Mouse (Mus musculus) spleen, adult 2 months (tissue): ENCODE data around the gene Asxl1. TPM values are rescaled to one million over a fixed set of nuclear protein-coding genes. Genes with fewer than 3 reads are reported as not detected.

Source experiments
- DNase-seq, 2 experiments: peaks; one replicate each; pipeline versions ENCODE4 v3.0.0 to v3.0.0-alpha.2; 2012 to 2021; ENCODE audit warnings: low spot score in 2 of 2, low read depth in 1 of 2
- H3K27ac ChIP-seq: fragments of 200-500 bp; 2 replicates; pipeline ENCODE4 v1.5.1; 2012; ENCODE audit warnings: low read length, inconsistent platforms; ENCODE audit not compliant: insufficient read depth
- H3K27me3 ChIP-seq: fragments of 200-500 bp; 2 replicates; pipeline ENCODE4 v1.6.1; 2012; ENCODE audit warnings: mild to moderate bottlenecking, moderate library complexity, low read length, inconsistent platforms; ENCODE audit not compliant: control insufficient read depth, insufficient read depth
- H3K36me3 ChIP-seq: fragments of 200-500 bp; 2 replicates; pipeline ENCODE4 v1.6.1; 2012; ENCODE audit warnings: mild to moderate bottlenecking, low read length, inconsistent platforms; ENCODE audit not compliant: control insufficient read depth, insufficient read depth
- H3K4me1 ChIP-seq: fragments of 200-500 bp; 2 replicates; pipeline ENCODE4 v1.6.1; 2011; ENCODE audit warnings: inconsistent platforms; ENCODE audit not compliant: control insufficient read depth, insufficient read depth, insufficient read length
- H3K4me3 ChIP-seq: fragments of 200-500 bp; 2 replicates; pipeline ENCODE4 v1.5.1; 2011; ENCODE audit warnings: mild to moderate bottlenecking, inconsistent platforms; ENCODE audit not compliant: insufficient read depth, insufficient read length; ENCODE audit errors: extremely low read depth
- CTCF ChIP-seq: fragments of 200-500 bp; IDR thresholded peaks from 2 replicates; pipeline ENCODE4 v1.5.1; 2011; ENCODE audit warnings: mild to moderate bottlenecking, inconsistent platforms; ENCODE audit not compliant: insufficient read depth, insufficient read length, insufficient replicate concordance; ENCODE audit errors: extremely low read depth
- POLR2A ChIP-seq: fragments of 200-500 bp; IDR thresholded peaks from 2 replicates; pipeline ENCODE4 v1.6.1; 2011; ENCODE audit warnings: low read depth, low read length, inconsistent platforms
- WGBS: fragments of 180-500 bp; shearing (Covaris S2); methylation state at CpG from one replicate; pipeline ENCODE4 v1.1.7; 2018; 5-methylcytosine and 5-hydroxymethylcytosine counted together
- polyA plus RNA-seq: library from polyadenylated mRNA; depleted of rRNA; stranded (reverse); fragments of >200 nt; gene quantifications from 2 replicates; pipeline ENCODE4 v1.2.3, GENCODE M21; 2012

The Asxl1 gene
- polyA plus RNA-seq, 1 experiment, result 9.9 TPM

DNA sequence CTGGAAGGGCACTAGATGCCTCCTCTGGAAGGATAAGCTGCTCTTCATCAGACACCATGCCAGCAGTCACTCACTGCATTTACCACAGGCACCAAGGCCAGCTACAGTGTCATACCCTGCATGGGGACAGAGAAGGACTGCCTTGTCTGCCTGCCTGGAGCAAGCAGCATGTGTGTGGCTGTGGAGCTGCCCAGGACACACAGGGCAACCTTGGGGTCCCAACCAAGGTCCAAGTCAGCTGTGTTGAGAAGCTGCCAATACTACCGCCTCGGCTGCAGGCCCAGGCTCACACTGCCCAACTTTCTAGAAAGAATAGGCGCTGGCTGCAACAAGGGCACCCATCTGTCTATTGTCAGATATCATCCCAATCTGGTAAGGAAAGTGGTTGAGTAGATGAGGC lies 77.5 kb downstream of the Asxl1 start:
- no peak overlapping the region for H3K27ac ChIP-seq
- WGBS, result 94% methylated on average over 3 of the region's 3 CpGs
- no peaks in the 10 kb centered on the region for H3K27me3 ChIP-seq
- no peaks in the 10 kb centered on the region for H3K36me3 ChIP-seq
- H3K4me3 ChIP-seq, result no peak overlapping the region
- DNase-seq, result no peak
- TF ChIP-seq POLR2A, result no peak
- no peak for TF ChIP-seq CTCF
- H3K4me1 ChIP-seq, result no peaks in the 10 kb centered on the region

DNA sequence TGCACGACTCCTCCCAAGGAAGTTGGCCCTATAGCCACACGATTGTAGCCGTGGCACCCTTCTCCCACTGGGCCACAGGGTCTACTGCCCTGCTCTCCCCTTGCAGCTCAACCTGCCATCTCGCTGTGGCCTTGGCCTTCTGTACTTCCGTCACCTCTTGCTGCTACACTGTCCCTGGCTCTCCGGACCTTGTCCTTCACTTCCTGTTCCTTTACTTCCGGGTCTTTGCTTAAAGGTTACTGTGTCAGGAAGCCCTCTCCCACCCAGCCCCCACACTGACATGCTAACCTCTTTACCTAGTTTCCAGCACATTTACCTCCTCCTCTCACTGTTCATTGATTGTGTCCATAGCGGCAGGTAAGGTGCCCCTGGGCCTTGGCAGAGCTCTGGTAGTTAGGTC lies 78.9 kb downstream of the Asxl1 start:
- 70% methylated on average over 8 of the region's 8 CpGs for WGBS
- Histone ChIP-seq H3K4me1 (no peaks in the 10 kb centered on the region), H3K27me3 (no peaks in the 10 kb centered on the region), H3K27ac (no peak overlapping the region), H3K4me3 (no peak overlapping the region), H3K36me3 (no peaks in the 10 kb centered on the region)
- no peak for DNase-seq
- TF ChIP-seq POLR2A (no peak), CTCF (no peak)

DNA sequence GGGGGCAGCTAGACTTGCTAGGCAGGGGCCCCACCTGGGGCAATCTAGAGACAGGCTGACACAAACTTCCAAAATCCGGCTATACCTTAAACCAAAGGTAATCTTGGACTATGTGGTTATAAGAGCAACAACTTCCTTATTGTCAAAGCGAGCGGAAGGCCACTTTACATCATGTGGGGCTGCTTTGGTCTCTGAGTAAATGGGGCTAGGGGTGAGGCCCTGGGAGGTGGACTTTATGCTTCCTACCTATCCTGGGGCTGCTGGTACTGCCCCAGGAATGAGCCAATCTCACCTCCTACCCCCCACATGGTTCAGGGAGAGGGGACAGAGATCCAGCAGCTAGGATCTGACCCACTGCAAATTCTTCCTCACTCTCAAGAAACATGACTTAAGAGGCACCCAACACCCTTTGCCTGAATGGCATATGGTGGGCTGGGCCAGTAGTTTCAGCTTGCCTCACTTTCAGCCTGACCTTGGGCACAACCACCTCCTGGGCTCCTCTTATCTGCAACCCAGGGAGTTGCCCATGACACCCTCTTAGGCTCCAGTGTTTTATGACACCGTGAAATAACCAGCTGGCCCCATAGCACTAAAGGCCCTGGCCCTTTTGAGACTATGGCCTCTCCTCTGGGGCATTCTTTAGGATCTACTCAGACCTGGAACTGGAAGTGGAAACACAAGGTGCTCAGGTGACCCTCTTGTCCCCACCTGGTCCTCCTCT lies 79.7 kb downstream of the Asxl1 start:
- Histone ChIP-seq H3K27me3 (no peaks in the 10 kb centered on the region), H3K36me3 (no peaks in the 10 kb centered on the region), H3K4me1 (no peaks in the 10 kb centered on the region), H3K27ac (no peak overlapping the region), H3K4me3 (no peak overlapping the region)
- DNase-seq, result no peak
- 91% methylated on average over 4 of the region's 4 CpGs for WGBS
- TF ChIP-seq POLR2A, result no peak
- TF ChIP-seq CTCF, result no peak

DNA sequence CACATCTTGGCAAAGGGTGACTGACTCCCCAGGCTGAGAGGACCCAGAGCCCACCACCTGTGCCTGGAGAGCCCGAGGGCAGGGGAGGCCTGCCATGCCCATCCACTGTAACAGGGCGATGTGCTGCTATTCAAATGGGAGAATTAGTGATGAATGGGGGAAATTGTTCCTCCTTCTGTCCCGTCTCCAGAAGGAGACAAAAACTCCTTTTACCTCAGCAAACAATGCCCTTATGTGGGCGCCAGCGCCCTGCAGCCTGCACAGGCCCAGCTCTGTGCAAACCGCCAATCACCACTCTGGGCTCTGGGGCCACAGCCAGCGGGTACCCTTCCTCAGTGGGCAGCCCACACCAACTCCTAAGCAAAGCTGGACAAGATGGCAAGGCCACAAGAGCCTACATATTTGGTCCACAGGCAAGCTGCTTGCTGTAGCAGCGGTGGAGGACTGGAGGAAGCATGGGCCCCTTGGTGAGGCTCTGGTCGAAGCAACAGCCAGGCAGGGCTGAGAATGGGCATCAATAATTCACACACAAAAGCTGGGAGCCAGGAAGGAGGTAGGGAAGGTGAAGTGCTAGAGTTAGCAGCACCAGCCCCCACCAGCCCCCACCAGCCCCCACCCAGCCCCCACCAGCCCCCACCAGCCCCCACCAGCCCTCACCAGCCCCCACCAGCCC lies 80.5 kb downstream of the Asxl1 start:
- H3K36me3 ChIP-seq, result no peaks in the 10 kb centered on the region
- no peaks in the 10 kb centered on the region for H3K4me1 ChIP-seq
- no peaks in the 10 kb centered on the region for H3K27me3 ChIP-seq
- 95% methylated on average over 9 of the region's 9 CpGs for WGBS
- no peak for DNase-seq
- H3K4me3 ChIP-seq, result no peak overlapping the region
- no peak overlapping the region for H3K27ac ChIP-seq
- no peak for TF ChIP-seq CTCF
- no peak for TF ChIP-seq POLR2A

DNA sequence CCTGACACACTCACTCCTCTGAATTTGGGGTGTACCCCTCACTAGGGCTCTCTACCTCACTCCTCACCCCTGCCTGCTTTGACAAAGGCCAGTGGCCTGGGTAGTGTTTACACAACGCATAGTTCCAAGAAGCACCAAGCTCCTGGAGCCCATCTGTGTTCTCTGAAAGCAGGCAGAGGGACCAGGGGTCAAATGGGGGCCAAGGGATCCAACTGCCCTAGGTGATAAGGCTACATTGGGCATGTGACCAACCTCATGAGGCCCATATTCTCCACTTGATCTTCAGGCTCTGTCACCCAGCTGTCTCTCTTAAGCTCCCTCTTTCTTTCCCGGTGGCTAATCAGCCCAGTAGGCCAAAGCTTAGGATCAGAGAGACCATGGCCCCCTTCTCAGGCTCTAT lies 81.3 kb downstream of the Asxl1 start:
- no peak for DNase-seq
- TF ChIP-seq POLR2A, result no peak
- no peak for TF ChIP-seq CTCF
- no peaks in the 10 kb centered on the region for H3K27me3 ChIP-seq
- no peaks in the 10 kb centered on the region for H3K4me1 ChIP-seq
- 84% methylated on average over 2 of the region's 2 CpGs for WGBS
- no peak overlapping the region for H3K4me3 ChIP-seq
- H3K36me3 ChIP-seq, result no peaks in the 10 kb centered on the region
- no peak overlapping the region for H3K27ac ChIP-seq

DNA sequence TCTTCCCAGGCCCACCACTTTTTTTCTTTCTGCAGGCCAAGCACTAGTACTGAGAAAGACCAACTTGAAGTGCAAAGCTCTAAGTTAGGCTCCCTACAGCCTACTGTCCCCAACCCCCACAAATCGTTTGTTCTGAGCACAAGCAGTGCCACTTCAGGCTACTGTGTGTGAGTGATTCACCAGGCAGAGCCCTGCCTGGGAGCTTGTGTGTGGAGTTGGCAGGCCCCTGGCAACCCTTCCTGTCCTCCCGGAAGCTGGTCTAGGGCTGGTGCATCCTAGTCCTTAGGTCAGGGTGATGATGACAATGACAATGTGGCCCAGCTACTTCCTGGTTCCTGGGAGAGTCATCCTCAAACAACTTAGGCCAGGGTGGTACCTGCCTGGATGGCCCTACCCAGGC lies 82.9 kb downstream of the Asxl1 start:
- Histone ChIP-seq H3K27me3 (no peaks in the 10 kb centered on the region), H3K36me3 (no peaks in the 10 kb centered on the region), H3K4me1 (no peaks in the 10 kb centered on the region), H3K4me3 (no peak overlapping the region), H3K27ac (no peak overlapping the region)
- WGBS, result 88% methylated on average over 2 of the region's 2 CpGs
- TF ChIP-seq CTCF (no peak), POLR2A (no peak)
- no peak for DNase-seq

DNA sequence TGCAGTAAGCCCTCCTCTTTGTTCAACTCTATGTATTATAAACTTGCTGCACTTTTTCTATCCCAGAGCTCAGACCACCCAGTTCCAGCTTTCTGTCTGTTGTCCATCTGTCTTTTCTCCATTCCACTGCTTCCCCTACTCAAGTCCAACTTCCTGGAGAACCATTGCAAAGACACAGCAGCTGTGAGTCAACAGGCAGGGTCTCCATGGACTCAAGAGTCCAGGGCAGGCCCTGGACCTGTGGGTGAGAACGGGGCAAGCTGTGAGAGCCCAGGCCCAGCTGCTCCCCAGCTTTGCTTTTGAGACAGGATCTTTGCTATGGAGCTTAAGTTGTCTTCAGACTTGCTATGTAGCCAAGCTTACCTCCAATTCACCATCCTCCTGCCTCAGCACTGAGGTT lies 84.9 kb downstream of the Asxl1 start:
- WGBS, result 91% methylated on average over 1 of the region's 1 CpGs
- no peaks in the 10 kb centered on the region for H3K36me3 ChIP-seq
- no peaks in the 10 kb centered on the region for H3K27me3 ChIP-seq
- no peaks in the 10 kb centered on the region for H3K4me1 ChIP-seq
- TF ChIP-seq POLR2A (no peak), CTCF (no peak)
- H3K27ac ChIP-seq, result no peak overlapping the region
- no peak for DNase-seq
- H3K4me3 ChIP-seq, result no peak overlapping the region
